ENCODE assay signal across 27 mouse cellular contexts in genomic region chr7:144993566-144993965, GRCm38 (mm10). TPM values are rescaled to one million over a fixed set of nuclear protein-coding genes. Genes with fewer than 3 reads are reported as not detected.
DNase-seq lines count a peak whose midpoint lies in the region; ATAC-seq and TF ChIP-seq lines count a peak whose summit lies in the region.
"Had no signal": no experiment of that assay in that cellular context is flagged by ENCODE, and none has a peak within 500 bp of the region (broad histone marks: within the 10 kb centered on the region; RNA-seq: fewer than 3 reads in every experiment).

No protein-coding gene starts in this region.

- no peaks in the 10 kb centered on the region for H3K9me3 ChIP-seq in forebrain, embryonic 16.5 days (ENCODE audit: control insufficient read depth, low read length)
- no peaks in the 10 kb centered on the region for H3K9me3 ChIP-seq in forebrain, embryonic 14.5 days (replicated peaks; ENCODE audit: control insufficient read depth, low read length)
- no peaks in the 10 kb centered on the region for H3K9me3 ChIP-seq in hindbrain, postnatal 0 days (ENCODE audit: low read length)
- H3K9me3 ChIP-seq in hindbrain, embryonic 11.5 days (ENCODE audit: control insufficient read depth, low read length): no peaks in the 10 kb centered on the region
- no peaks in the 10 kb centered on the region for H3K9me3 ChIP-seq in midbrain, postnatal 0 days (ENCODE audit: low read length)
- no peaks in the 10 kb centered on the region for H3K9me3 ChIP-seq in midbrain, embryonic 15.5 days
- H3K9me3 ChIP-seq: heart, embryonic 10.5 days; heart, embryonic 15.5 days; limb, embryonic 13.5 days; lung, embryonic 15.5 days; midbrain, embryonic 10.5 days; neural tube, embryonic 12.5 days had no signal

- no peak overlapping the region for H3K4me2 ChIP-seq in forebrain, embryonic 16.5 days (ENCODE audit: low read length)
- H3K4me2 ChIP-seq in forebrain, embryonic 14.5 days (ENCODE audit: low read length): no peak overlapping the region
- no peak overlapping the region for H3K4me2 ChIP-seq in hindbrain, postnatal 0 days (ENCODE audit: low read depth, low read length)
- H3K4me2 ChIP-seq in hindbrain, embryonic 11.5 days (replicated peaks; ENCODE audit: low read depth, low read length): no peak overlapping the region
- no peak overlapping the region for H3K4me2 ChIP-seq in midbrain, postnatal 0 days (ENCODE audit: low read depth, low read length, poor library complexity, severe bottlenecking)
- no peak overlapping the region for H3K4me2 ChIP-seq in midbrain, embryonic 15.5 days
- H3K4me2 ChIP-seq: heart, embryonic 15.5 days; limb, embryonic 13.5 days; liver, embryonic 11.5 days; lung, embryonic 15.5 days; neural tube, embryonic 12.5 days had no signal

- H3K27ac ChIP-seq in forebrain, embryonic 16.5 days (ENCODE audit: low read length): no peak overlapping the region
- H3K27ac ChIP-seq in forebrain, embryonic 14.5 days (ENCODE audit: low read depth, low read length): no peak overlapping the region
- no peak overlapping the region for H3K27ac ChIP-seq in hindbrain, postnatal 0 days
- H3K27ac ChIP-seq in hindbrain, embryonic 11.5 days (ENCODE audit: low read depth, low read length): no peak overlapping the region
- H3K27ac ChIP-seq in midbrain, postnatal 0 days (ENCODE audit: low read depth, low read length): no peak overlapping the region
- no peak overlapping the region for H3K27ac ChIP-seq in midbrain, embryonic 15.5 days
- H3K27ac ChIP-seq: heart, embryonic 10.5 days; heart, embryonic 15.5 days; limb, embryonic 13.5 days; lung, embryonic 15.5 days; midbrain, embryonic 10.5 days; neural tube, embryonic 12.5 days had no signal

- no peak for DNase-seq in forebrain, embryonic 14.5 days (ENCODE audit: low spot score)
- DNase-seq in hindbrain, postnatal 0 days (ENCODE audit: low spot score): no peak
- no peak for DNase-seq in hindbrain, embryonic 11.5 days (ENCODE audit: low spot score)
- DNase-seq in midbrain, postnatal 0 days (ENCODE audit: low spot score): peak; percentile 17
- DNase-seq in gastrocnemius, adult 8-10 months (ENCODE audit: low spot score in 2 of 2): no peak
- DNase-seq: adrenal gland, postnatal 25 days; cerebellum, adult 11 months; cerebellum, adult 9-10 months; cerebellum, postnatal 36 days; gastrocnemius, postnatal 25 days; heart, adult 11 months; kidney, adult 11 months; kidney, postnatal 14 days; right cerebral cortex, adult 18-20 months; thymus, adult 2 months; thymus, postnatal 36 days had no signal

- H3K27me3 ChIP-seq in forebrain, embryonic 16.5 days (replicated peaks; ENCODE audit: control insufficient read depth, insufficient read depth, low read length): no peaks in the 10 kb centered on the region
- H3K27me3 ChIP-seq in forebrain, embryonic 14.5 days (replicated peaks; ENCODE audit: control insufficient read depth, insufficient read depth, low read length): no peaks in the 10 kb centered on the region
- no peaks in the 10 kb centered on the region for H3K27me3 ChIP-seq in hindbrain, postnatal 0 days (ENCODE audit: insufficient read depth, low read length)
- no peaks in the 10 kb centered on the region for H3K27me3 ChIP-seq in hindbrain, embryonic 11.5 days (ENCODE audit: control insufficient read depth, insufficient read depth, low read length)
- H3K27me3 ChIP-seq in midbrain, postnatal 0 days (ENCODE audit: insufficient read depth, low read length): no peaks in the 10 kb centered on the region
- no peaks in the 10 kb centered on the region for H3K27me3 ChIP-seq in midbrain, embryonic 15.5 days (replicated peaks)
- H3K27me3 ChIP-seq: heart, embryonic 15.5 days; limb, embryonic 13.5 days; lung, embryonic 15.5 days; neural tube, embryonic 12.5 days had no signal

- TF ChIP-seq CTCF in hindbrain, postnatal 0 days (IDR thresholded peaks at IDR 0.05; ENCODE audit: low read depth): no peak
- no peak for TF ChIP-seq CTCF in midbrain, postnatal 0 days (IDR thresholded peaks at IDR 0.05)

- no peak overlapping the region for H3K9ac ChIP-seq in forebrain, embryonic 16.5 days (replicated peaks; ENCODE audit: low read depth, low read length)
- no peak overlapping the region for H3K9ac ChIP-seq in forebrain, embryonic 14.5 days (ENCODE audit: low read length)
- H3K9ac ChIP-seq in hindbrain, postnatal 0 days (replicated peaks; ENCODE audit: low read length): no peak overlapping the region
- H3K9ac ChIP-seq in hindbrain, embryonic 11.5 days (ENCODE audit: low read depth, low read length): no peak overlapping the region
- no peak overlapping the region for H3K9ac ChIP-seq in midbrain, postnatal 0 days (replicated peaks; ENCODE audit: low read length, poor library complexity, severe bottlenecking)
- H3K9ac ChIP-seq in midbrain, embryonic 15.5 days: no peak overlapping the region
- H3K9ac ChIP-seq: heart, embryonic 15.5 days; limb, embryonic 13.5 days; lung, embryonic 15.5 days; neural tube, embryonic 12.5 days had no signal

- H3K4me3 ChIP-seq in forebrain, embryonic 16.5 days (replicated peaks; ENCODE audit: low read length): no peak overlapping the region
- no peak overlapping the region for H3K4me3 ChIP-seq in forebrain, embryonic 14.5 days (ENCODE audit: low read depth, low read length)
- no peak overlapping the region for H3K4me3 ChIP-seq in hindbrain, postnatal 0 days (ENCODE audit: low read length)
- no peak overlapping the region for H3K4me3 ChIP-seq in hindbrain, embryonic 11.5 days (ENCODE audit: low read depth, low read length)
- H3K4me3 ChIP-seq in midbrain, postnatal 0 days (ENCODE audit: low read depth, low read length): no peak overlapping the region
- H3K4me3 ChIP-seq in midbrain, embryonic 15.5 days: no peak overlapping the region
- H3K4me3 ChIP-seq: heart, embryonic 10.5 days; heart, embryonic 15.5 days; limb, embryonic 13.5 days; lung, embryonic 15.5 days; midbrain, embryonic 10.5 days; myocyte; neural tube, embryonic 12.5 days had no signal

- peak; percentile 28; the same call in 1 of the 2 replicates for ATAC-seq in forebrain, embryonic 16.5 days
- no peak for ATAC-seq in forebrain, embryonic 14.5 days
- peak; percentile 70; the same call in 1 of the 2 replicates for ATAC-seq in hindbrain, postnatal 0 days
- no peak for ATAC-seq in hindbrain, embryonic 11.5 days (ENCODE audit: low FRiP score)
- ATAC-seq in midbrain, postnatal 0 days (ENCODE audit: low FRiP score): no peak
- no peak for ATAC-seq in midbrain, embryonic 15.5 days (replicated peaks)
- ATAC-seq: midbrain, embryonic 16.5 days had no signal

- H3K4me1 ChIP-seq in forebrain, embryonic 16.5 days (replicated peaks; ENCODE audit: control insufficient read depth, insufficient read depth, low read length): no peaks in the 10 kb centered on the region
- H3K4me1 ChIP-seq in forebrain, embryonic 14.5 days (ENCODE audit: control insufficient read depth, insufficient read depth, low read length): no peaks in the 10 kb centered on the region
- H3K4me1 ChIP-seq in hindbrain, postnatal 0 days (ENCODE audit: insufficient read depth, low read length): no peaks in the 10 kb centered on the region
- H3K4me1 ChIP-seq in hindbrain, embryonic 11.5 days (replicated peaks; ENCODE audit: control insufficient read depth, insufficient read depth, low read length): no peaks in the 10 kb centered on the region
- no peaks in the 10 kb centered on the region for H3K4me1 ChIP-seq in midbrain, postnatal 0 days (ENCODE audit: insufficient read depth, low read length)
- no peaks in the 10 kb centered on the region for H3K4me1 ChIP-seq in midbrain, embryonic 15.5 days
- H3K4me1 ChIP-seq: limb, embryonic 13.5 days; neural tube, embryonic 12.5 days had no signal

- H3K36me3 ChIP-seq in forebrain, embryonic 16.5 days (ENCODE audit: control insufficient read depth, insufficient read depth): no peaks in the 10 kb centered on the region
- no peaks in the 10 kb centered on the region for H3K36me3 ChIP-seq in forebrain, embryonic 14.5 days (ENCODE audit: control insufficient read depth, insufficient read depth, low read length)
- no peaks in the 10 kb centered on the region for H3K36me3 ChIP-seq in hindbrain, postnatal 0 days (ENCODE audit: insufficient read depth, low read length)
- H3K36me3 ChIP-seq in hindbrain, embryonic 11.5 days (ENCODE audit: control insufficient read depth, insufficient read depth, low read length): no peaks in the 10 kb centered on the region
- no peaks in the 10 kb centered on the region for H3K36me3 ChIP-seq in midbrain, postnatal 0 days (ENCODE audit: insufficient read depth, low read length)
- H3K36me3 ChIP-seq in midbrain, embryonic 15.5 days (replicated peaks): no peaks in the 10 kb centered on the region
- H3K36me3 ChIP-seq: heart, embryonic 10.5 days; heart, embryonic 15.5 days; limb, embryonic 13.5 days; lung, embryonic 15.5 days; midbrain, embryonic 10.5 days; neural tube, embryonic 12.5 days had no signal

- 72% methylated on average over 4 of the region's 4 CpGs for WGBS in forebrain, embryonic 16.5 days
- WGBS in forebrain, embryonic 14.5 days: 78% methylated on average over 4 of the region's 4 CpGs
- 62% methylated on average over 4 of the region's 4 CpGs for WGBS in hindbrain, postnatal 0 days
- 86% methylated on average over 4 of the region's 4 CpGs for WGBS in hindbrain, embryonic 11.5 days
- WGBS in midbrain, postnatal 0 days: 83% methylated on average over 4 of the region's 4 CpGs
- 90% methylated on average over 4 of the region's 4 CpGs for WGBS in midbrain, embryonic 15.5 days

RNA-seq across cellular contexts. Expression of gene Ccnd1, which starts 53.8 kb away (rescaled TPM):
- polyA plus RNA-seq in forebrain, embryonic 16.5 days (2015; fragmentation: Nextera tagmentation; extraction: Ambion mirVana): 31.4 and 40.7 TPM in 2 replicates
- 60.8 and 70.3 TPM in 2 replicates for polyA plus RNA-seq in forebrain, embryonic 14.5 days (2014; fragmentation: Nextera tagmentation; extraction: Ambion mirVana)
- 49.7 and 67.8 TPM in 2 replicates for total RNA-seq in hindbrain, postnatal 0 days (2014; rRNA removed)
- polyA plus RNA-seq in hindbrain, postnatal 0 days (2015; fragmentation: Nextera tagmentation; extraction: Ambion mirVana): 37.6 and 42.8 TPM in 2 replicates
- polyA plus RNA-seq in hindbrain, embryonic 11.5 days (2014; fragmentation: Nextera tagmentation; extraction: Ambion mirVana): 185 and 200 TPM in 2 replicates
- total RNA-seq in midbrain, postnatal 0 days (2014; rRNA removed): 26.3 and 32.8 TPM in 2 replicates
- polyA plus RNA-seq in midbrain, postnatal 0 days (2015; fragmentation: Nextera tagmentation; extraction: Ambion mirVana): 17.9 and 18.5 TPM in 2 replicates
- polyA plus RNA-seq in midbrain, embryonic 15.5 days (2015; fragmentation: Nextera tagmentation; extraction: Ambion mirVana): 39.4 and 40.8 TPM in 2 replicates
- total RNA-seq in gastrocnemius, adult 8-10 months (2022): 1 to 10 TPM; 2.3 to 6.9 (median 4.0) TPM

Comparison
In these comparisons a context has a peak if more than half of its experiments do, and no peak if none do; other contexts are left out.
1. ATAC-seq: peak in forebrain, embryonic 16.5 days (single experiment) and hindbrain, postnatal 0 days (single experiment); none in forebrain, embryonic 14.5 days (single experiment), hindbrain, embryonic 11.5 days (single experiment), midbrain, postnatal 0 days (single experiment) and midbrain, embryonic 15.5 days (single experiment).